Mouse (Mus musculus) ES-CJ7 (cell line): ENCODE measurements at regions not wholly inside any gene's neighbourhood (a gene's known extent, or its start where the extent isn't known, plus 50 kb on each side); places are given as distances from the start of the nearest gene placed in this dataset.

Source experiments
- DNase-seq: peaks from one replicate; pipeline ENCODE4 v3.0.0; 2011; ENCODE audit warnings: low read depth, low spot score

DNA sequence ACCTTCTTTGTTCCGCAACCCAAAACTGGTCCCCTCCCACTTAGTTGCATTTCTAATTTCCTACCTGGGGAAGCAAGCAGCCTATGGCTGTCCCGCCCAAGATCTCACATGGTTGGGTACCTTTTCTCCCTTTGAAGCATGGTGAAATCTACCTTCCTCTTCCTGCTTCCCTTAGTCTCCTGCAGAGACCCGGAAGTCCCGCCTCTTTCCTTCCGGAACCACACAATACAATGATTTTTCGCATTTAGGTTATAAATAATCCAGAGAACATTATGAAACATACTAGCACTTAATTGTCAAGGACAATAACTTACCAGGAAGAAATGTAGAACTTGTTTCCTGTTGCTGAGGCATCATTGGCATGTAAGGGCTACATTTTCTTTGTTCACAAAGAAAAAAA, 58.8 kb downstream of the 1700009N14Rik start:
- DNase-seq, result no peak

DNA sequence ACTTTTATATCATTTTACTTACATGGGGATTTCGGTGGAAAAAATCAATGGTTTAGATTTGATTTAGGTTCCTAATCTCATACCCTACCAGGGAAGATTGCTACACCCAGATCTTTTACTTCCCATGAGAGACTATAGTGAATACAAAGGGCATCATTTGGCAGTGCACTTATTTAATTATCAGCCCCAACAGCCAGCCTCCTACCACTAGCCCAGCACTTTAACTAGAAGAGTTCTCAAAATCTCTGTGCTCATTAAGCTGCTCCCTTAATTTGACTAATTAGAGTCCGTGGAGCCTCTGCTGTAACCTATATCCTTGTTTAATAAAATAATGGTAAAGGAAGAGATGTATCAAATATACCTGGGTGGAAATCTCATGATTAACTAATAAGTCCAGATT, 77.4 kb downstream of the 1700009N14Rik start:
- no peak for DNase-seq

DNA sequence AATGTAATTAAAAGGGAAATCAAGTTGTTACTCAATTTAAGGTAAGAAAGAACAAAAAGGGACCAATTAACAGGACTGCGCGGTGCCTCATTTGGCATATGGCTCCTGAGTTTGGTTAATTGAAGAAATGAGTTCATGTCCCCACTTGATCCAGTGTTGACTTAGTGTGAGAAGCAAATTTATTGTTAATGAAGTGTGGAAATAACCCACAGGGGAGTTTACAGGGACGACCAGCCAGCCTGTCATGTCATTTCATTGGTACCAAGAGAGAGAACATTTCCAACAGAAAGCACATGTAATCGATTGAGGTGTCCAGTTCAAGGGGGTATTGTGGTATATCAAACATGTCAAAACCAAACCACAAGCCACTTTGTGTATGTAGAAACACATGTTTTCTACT, 78.6 kb downstream of the 1700009N14Rik start:
- no peak for DNase-seq

DNA sequence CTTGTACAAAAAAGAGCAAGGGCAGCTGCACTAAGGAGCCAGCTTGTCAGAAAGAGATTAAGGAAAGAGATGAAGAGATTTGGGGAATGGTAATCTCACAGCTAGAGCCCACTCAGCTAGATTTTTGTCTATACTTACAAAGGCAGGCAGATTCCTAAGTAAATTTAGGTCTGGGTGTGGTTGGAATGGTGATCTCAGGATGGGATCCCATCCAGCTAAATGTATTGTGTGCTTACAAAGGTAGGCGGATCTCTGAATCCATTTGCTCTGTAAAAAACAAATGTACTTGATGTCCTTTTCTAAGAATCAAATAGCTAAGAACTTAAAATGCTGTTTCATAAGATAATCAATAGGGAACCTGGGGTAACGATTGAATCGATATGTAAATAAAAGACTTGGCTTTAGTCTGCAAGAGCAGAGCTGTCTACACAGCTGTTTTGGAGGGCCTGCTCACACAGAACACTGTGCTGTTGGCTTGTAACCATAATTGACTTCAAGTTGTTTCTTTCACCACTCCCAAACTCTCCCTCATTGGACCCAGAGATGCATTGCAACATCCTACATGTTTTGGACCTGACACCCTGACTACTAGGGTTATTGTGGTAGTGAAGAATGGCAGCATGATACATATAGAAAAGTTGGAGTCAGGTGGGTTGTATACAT, 106.1 kb downstream of the 1700009N14Rik start:
- DNase-seq, result peak; percentile 34

DNA sequence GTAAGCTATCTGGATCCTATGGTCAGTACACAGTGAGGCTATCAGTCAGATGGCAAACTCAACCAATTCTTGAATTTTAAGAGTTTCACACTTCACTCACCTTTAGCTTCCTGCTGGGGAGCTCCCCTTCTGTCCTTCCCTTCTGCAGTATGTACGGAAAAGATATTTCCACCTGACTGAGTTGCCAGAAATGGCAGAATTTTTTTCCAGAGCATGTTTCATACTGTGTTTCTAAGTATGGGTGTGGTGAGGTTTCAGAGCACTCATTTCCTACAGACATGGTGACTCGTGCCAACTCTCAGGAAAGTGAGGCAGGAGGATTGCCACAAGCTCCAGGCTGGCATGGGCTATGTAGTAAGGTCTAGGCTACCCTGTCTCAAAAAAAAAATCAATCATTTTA, 147.3 kb downstream of the 1700009N14Rik start:
- DNase-seq, result no peak

DNA sequence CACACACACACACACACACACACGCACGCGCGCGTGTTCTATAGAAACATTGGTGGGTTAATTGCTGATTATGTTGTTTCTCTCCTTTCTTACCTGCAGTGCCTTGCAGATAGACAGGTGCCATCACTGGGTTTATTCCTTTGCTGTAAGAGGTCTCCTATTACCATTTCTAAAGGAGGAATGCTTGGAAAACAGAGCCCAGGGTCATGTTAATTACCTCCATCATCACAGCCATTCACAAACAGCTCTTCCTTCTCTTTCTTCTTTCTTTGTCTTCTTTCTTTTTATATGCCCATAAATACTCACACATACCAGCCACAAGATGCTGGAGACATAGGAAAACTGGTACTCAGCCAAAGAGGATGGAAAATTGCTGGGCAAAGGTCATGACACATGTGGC, 155.0 kb downstream of the 1700009N14Rik start:
- DNase-seq, result peak; percentile 80

DNA sequence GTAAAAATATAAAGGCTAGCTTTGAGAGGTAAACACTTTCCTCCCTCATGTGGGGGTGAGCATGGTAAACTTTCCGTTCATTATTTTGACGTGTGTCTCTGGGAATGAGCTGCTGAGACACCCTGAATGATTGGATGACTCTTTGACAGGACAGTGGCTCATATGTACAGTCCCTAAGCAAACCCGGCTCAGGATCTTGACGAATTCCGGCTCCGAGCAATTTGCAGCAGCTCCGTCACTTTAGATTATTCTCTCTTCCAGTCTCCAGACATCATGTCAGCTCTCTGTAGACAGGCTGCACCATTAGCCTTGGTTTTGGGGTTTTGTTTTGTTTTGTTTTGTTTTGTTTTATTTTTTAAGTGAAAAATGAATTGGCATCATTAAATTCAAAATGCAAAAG, 194.0 kb downstream of the 1700009N14Rik start:
- DNase-seq, result no peak

DNA sequence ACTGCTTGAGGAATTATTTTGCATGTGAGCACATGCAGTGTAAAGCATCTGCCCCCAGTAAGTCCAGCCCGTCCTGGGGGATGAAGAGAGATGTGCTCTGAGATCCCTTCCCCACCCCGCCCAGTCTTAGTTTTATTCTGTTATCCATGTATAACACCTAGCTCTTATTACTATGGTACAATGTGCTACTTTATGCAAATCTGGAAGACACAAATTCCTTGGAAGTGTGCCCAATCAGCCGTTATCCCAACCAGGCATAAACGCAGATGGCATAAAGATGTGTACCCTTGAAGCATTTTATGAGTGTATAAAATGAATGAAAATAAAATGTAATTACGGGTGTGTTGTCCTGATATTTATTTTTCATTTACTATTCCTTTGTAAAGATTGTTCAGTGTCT, 194.8 kb downstream of the 1700009N14Rik start:
- no peak for DNase-seq

DNA sequence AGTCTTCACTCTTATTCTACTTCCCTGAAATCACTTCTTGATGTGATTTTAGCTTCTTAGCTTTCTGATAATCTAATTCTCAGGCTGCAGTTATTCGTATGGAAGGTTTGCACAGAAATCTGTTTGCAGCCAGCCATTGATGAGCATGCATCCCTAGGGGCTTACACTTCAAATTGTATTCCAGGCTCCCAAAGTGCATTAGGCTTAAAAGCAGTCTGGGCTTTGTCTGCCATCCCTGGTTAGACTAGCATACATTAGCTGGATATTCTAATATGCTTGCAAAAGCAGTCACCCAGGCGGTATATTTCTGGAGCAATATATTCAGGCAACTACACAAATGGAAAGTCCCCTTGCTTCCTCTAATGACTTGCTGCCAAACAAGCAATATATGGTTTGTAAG, 210.4 kb downstream of the 1700009N14Rik start:
- no peak for DNase-seq

DNA sequence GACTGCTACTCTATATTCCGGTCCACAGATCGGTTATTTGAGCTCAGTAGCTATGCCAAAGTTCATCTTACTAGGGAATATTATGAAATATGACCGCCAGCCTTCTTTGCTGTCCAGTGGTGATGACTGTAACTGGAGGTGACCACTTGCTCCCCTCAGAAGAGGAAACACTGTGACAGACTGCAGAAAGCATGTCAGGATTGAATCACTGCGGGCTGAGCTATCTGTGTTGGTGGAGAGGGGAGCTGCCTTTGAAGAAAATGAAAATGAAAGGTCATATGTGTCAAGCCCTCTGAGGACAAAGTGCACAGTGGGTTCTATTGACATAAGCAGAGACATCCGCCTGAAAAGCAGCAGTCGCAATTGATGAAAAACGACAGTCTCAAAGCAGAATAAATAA, 222.5 kb downstream of the 1700009N14Rik start:
- no peak for DNase-seq

DNA sequence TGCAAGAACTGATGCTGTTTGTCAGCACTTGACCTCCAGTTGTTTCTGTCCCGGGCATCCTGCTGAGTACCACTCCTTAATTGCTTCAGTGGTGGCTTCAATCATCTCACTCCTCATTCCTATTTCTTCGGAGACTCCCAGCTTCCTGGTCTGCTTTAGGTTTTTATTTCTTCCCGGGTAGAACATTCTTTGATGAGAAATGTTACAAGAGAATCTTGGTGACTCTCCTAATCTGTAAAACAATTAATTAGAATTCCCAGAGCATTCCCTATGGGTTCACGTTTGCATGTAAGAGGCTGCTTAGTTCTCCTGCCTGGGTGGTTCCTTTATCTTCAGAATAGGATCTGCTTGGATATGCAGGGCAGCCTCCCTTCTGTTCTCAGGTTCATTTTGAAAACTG, 245.1 kb downstream of the 1700009N14Rik start:
- DNase-seq, result peak; percentile 82

DNA sequence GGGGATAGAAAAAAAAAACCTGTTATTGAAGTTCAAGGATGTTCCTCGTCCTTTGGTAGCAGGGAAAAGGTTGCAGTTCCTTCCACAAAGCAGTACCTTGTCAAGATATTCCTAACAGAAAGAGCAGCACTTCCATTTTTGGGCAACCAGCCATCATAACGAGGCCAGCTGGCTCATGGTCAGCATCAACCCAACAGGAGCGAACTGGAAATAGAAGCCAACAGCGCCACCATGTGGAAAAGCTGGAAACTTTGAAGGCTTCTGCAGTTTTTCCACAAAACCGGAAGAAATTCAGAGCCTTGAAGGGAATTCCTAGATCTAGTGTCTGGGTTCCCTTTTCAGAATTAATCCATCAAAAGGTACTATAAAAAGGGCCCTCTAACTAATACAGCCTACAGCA, 247.5 kb downstream of the 1700009N14Rik start:
- peak; percentile 71 for DNase-seq

DNA sequence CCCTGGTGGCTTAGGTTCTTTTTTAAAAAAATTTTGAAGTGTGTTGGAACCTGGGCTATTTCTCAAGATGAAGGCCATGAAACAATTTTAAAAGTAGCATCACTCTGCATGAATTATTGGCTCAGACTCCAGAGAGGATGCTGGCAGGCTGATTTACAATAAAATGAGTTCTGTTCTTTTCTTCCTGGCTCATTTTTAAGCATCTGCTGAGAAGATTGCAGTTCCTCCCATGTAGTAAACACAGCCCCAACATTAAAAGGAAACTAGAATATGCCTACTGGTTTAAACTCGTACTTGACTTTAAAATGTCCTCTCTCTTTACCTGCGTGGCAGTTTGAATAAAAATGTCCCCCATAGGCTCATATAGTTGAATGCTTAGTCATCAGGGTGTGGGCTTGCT, 249.3 kb downstream of the 1700009N14Rik start:
- DNase-seq, result no peak

DNA sequence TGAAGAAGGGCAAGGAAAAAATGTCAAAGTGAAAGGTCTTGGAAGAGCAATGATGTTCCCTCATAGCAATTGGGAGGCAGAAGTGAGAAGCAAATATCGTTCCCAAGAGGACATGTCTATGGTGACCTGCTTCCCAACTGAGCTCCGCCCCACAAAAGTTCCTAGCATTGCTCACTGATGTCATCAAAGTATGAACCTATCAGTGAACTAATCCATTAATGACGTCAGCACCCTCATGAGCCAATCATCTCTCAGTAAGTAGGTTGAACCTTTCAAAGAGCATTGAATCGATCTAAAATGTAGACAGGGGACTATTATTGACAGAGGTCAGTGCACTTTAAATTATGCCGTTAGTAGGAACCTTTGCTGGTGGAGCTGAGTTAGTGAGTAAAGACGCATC, 267.4 kb downstream of the 1700009N14Rik start:
- DNase-seq, result peak; percentile 42

DNA sequence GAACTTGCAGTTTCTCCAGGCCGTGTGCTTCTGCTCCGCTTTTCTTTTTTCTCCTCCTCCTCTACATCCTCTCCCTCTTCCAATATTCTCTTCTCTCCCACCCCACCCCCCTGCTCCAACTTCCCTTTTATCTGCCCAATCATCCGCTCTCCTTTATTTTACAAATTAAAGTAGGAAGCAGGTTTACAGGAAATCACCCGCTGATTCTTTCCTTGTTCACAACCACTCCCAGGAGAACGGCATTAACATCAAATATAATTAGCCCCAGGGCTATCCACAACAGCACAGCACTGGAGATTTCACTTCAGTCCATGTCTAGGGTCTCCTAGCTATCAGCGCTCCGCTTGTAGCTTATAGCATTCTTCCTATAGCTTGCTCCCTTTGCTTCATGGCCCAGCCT, 268.6 kb downstream of the 1700009N14Rik start:
- peak; percentile 84 for DNase-seq

DNA sequence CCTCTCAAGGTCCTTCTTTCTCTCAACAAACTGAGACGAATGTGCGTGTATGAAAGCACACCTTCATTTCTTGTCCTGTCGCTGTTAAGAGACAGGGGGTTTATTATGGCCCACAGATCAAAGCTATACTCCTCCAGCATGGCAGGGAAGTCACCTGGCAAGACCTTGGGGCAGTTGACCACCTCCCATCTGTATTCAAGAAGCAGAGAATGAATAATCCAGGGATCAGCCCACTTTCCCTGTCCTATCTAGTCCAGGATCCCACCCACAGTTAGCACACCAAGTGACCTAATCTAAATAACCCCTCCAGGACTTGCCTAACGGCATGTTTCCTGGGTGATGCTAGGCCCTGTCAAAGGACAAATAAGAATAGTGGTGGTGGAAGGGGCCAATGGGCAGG, 269.9 kb downstream of the 1700009N14Rik start:
- peak; percentile 77 for DNase-seq

DNA sequence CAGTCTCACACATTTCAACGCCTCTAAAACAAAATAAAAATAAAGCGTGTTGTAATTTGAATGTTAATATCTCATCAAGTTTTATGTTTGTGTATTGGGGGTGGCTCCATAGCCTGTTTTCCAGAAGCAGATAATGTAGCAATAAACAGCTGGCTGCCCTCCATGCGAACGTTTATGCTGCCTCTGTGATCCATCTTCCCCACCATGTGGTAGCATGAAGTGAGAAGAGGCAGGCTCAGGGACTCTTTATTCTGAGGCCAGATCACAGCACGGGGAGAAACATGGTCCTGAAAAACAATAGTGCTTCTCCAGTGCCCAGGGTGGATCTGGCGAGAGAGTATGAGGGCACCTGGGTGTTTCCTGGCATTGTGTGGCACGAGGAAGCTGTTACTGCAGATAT, 271.4 kb downstream of the 1700009N14Rik start:
- DNase-seq, result no peak

DNA sequence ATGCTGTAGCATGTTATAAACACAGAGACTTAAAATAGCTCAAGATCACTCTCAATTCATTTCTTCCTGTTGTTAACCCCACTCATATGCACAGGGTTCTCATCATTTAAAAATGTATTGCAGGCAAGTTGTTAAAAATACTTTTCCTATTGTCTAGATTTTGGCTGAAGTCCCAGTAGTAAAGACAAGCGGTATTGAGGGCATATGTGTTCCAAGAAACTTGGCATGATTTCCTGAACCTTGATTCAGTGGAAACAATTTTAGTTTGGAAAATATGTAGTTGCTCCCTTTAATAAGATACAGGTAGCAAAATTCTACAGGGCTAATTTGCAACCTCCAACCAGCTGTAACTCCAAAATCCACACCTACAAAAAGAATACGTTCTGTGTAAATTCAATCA, 315.5 kb downstream of the 1700009N14Rik start:
- DNase-seq, result no peak

DNA sequence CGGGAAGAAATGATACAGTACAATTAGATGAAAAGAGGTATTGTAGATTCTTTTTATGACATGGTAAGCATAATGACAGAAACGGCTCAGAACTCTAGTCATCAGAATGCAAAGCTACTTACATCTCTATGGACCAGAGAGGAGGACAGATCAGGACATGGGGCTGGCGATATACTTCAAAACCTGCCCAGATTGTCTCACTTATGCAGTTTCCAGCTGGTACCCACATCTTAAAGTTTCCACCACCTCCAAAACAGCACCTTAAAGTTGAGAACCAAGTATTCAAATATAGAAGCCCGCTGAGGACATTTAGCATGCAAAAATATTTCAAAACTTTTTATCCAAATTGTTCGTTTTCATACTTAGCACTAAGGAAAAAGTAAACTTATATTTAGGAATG, 341.0 kb downstream of the 1700009N14Rik start:
- DNase-seq, result no peak

DNA sequence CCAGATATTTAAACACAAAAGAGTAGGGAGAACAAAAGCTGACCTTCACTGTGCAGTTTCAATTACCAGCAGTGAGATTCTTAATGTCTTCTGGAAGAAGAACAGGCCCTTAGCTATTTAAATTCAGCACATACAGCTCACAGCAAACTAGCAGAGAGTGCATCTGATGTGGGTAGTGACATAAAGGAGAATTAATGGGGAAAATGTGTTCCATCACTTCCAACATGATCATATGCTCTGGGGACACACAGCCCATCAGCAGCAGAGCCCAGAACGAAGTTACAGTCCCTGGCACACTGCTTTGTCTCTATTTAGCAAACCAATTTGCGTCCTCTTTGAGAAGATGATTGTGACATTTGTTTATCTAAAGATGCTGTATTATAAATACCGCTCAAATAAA, 332.9 kb upstream of the Aco1 start:
- no peak for DNase-seq

DNA sequence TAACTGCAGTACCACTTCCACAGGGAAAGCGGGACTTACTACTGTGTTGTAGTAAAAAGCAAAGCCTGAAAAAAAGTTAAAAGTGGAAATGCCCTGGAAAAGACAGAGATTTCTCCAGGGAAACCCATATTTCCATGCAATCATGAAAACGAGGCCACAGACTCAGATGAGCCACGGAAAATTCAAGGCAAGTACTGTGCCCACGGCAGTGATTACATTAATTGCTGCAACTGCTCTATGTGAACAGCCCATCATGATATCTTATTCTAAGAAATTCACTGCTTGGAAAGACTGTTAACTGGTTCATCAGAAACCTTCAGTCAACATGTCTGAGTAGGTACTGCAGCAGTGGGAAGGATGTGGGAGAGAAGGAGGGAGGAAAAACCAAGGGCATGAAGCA, 330.1 kb upstream of the Aco1 start:
- no peak for DNase-seq

DNA sequence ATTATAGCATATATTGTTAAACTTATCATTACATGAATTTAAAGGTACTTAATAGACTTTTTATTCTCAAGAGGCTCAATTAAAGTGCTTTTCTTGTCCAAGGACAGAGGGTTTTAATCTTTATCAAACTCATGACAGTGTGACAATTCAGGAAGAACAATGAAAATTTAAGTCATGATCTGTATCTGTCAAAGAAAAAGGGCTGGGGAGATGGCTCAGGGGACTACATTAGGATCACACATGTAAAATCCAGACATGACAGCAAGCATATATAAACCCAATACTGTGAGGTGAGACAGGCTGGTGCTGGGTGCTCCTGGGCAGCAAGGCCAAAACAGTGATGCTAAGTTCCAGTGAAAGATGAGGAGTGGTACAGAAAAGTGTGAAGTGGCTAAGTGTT, 327.3 kb upstream of the Aco1 start:
- DNase-seq, result no peak

DNA sequence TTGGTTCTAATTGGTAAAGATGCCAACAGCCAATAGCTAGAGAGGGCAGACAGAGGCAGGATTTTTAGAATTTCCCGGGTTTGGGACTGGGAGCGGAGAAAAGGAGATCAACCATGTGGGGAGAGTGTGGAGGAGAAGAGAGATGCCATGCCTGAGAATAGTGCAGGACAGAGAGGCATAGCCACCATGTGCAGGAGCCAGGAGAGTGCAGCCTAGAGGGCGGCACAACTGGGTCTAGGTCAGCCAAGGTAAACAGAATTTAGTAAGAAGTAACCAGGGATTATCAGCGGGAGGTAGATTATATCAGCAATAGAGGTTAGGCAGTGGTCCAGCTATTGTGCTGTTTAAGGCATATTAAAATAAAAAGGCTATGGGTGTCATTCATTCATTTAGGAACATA, 325.2 kb upstream of the Aco1 start:
- no peak for DNase-seq

DNA sequence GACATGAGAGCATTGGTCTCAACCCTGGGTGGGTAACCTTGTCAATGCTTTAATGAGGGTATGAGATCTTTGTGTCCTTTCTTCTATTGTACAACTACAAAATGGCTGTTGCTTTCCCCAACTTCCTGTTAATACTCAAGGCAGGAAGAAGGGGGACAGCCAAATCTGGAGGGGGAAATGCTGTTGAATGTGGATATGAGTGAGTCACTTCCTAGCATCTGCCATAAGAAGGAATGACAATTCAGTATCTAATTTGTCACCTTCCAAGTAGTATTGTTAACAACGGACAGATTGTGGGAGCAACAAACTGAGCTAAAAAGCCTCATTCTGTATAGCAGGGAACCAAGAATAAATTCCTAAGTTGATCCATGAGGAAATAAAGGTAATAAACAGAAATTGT, 309.2 kb upstream of the Aco1 start:
- no peak for DNase-seq
